Mouse (Mus musculus) G1E (cell line): ENCODE measurements around the gene Il1rapl2.

ENCODE experiments used
- CTCF ChIP-seq: IDR thresholded peaks from 2 replicates; pipeline ENCODE4 v1.5.1; 2012; ENCODE audit warnings: low read depth, low read length, inconsistent platforms, mixed read lengths
- GATA1 ChIP-seq: IDR thresholded peaks from 2 replicates; pipeline ENCODE4 v1.6.1; 2012; ENCODE audit warnings: borderline replicate concordance, low read length, inconsistent platforms, mixed read lengths
- POLR2AphosphoS5 ChIP-seq: IDR thresholded peaks from 2 replicates; pipeline ENCODE4 v1.6.1; 2012; ENCODE audit warnings: low read depth, low read length, inconsistent platforms; ENCODE audit not compliant: insufficient replicate concordance

DNA sequence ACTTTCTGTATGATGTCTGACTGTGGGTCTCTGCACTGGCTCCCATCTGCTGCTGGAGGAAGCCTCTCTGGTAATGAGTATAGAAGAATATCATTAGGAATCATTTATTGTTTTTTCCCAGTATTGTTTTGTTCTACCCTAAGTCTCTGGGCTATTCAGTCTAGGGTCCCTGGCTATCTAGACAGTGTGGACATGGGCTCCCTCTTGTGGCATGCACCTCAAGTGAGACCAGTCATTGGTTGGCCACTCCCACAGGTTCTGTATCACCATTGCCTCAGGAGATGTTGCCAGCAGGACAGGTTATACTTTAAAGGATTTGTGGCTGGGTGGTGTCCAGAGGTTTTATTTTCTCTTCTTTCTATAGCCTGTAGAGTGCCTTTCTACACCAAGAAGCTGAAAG is 50.3 kb downstream of the Il1rapl2 start:
- TF ChIP-seq GATA1 = no peak
- no peak for TF ChIP-seq CTCF
- TF ChIP-seq POLR2AphosphoS5 = no peak
